Mouse (Mus musculus): ENCODE data around the gene Mdfi. TPM values are rescaled to one million over a fixed set of nuclear protein-coding genes. Genes with fewer than 3 reads are reported as not detected.
"Not testable (repeated sequence)": the region's sequence is repeated elsewhere in the genome, so short reads cannot be mapped to it uniquely, and the experiment has no call there.

The Mdfi gene
- total RNA-seq (2021), result 10 to 100 TPM; 10.3 to 12.9 TPM
- long read RNA-seq, experiment 1, partial matches to known transcripts, result 0 of 1 reads
- long read RNA-seq, experiment 1, other reads (novel, unspliced or antisense), result 1 of 1 reads
- long read RNA-seq, experiment 2, partial matches to known transcripts, result 3 of 4 reads
- long read RNA-seq, experiment 2, other reads (novel, unspliced or antisense), result 0 of 4 reads

- no peak for DNase-seq (ENCODE audit: low spot score in 2 of 2)
Measured at GRCm38 (mm10) chr17:47834482-47834767, at the start of gene Mdfi. Gene Mdfi, minus strand, starts transcription at chr17:47834691.

GRCm38 (mm10) chr17:47883099-47883498, 48.6 kb upstream of the Mdfi start:
- DNase-seq (ENCODE audit: low spot score in 2 of 2), result no peak

- DNase-seq (ENCODE audit: low spot score in 2 of 2), result no peak
Measured at GRCm38 (mm10) chr17:47881330-47881729, 46.8 kb upstream of the Mdfi start.

DNA sequence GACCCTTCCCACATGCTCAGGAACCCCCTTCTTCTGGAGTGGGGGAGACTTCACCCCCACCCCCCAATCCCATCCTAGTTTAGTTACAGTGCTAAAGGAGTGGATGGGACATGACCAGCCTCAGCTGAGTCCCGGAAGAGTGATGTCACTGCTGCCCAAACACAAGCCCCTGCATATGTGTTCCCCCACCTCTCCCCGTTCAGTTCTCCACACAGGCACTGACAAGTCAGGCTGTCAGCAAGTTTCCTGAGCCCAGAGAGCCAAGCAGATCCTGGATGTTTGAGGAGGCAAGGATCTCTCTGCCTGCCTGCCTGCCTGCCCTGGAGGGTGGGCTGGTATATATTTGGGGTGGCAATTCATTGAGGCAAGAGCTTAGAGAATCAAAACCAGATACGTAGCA, 44.7 kb upstream of the Mdfi start:
- DNase-seq (ENCODE audit: low spot score in 2 of 2), result no peak

- DNase-seq (ENCODE audit: low spot score in 2 of 2), result no peak
Measured at GRCm38 (mm10) chr17:47878378-47879089, 44.0 kb upstream of the Mdfi start.

DNA sequence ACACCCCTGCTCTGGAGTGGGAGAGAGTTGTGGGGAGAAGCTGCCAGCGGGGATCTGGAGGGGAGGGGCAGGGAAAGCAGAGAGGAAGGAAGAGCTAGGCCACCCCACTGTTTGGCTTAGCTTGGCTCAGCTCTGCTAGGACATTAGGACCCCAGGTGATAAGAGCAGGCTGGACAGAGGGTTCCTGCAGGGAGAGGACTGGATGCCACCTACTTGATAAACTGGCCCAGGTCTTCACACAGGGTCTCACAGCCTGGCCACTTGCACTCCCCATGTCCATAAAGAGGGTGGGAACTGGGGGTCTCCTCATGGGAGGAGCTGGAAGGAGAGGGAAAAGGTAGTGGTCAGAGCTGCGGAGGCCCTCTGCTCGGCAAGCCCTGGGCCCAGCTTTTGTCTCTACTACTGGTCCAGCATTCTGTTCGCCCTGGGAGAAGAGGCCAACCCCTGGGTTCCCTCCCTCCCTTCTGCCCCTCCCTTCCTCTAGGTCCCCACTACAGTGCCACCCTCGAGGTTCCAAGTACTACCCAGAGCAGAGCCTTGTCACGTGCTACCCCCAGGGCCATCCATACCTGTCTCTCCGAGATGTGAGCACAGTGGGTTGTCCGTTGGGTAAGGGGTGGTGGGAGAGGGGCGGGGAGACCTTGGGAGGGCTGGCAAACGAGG, 43.4 kb upstream of the Mdfi start:
- DNase-seq (ENCODE audit: low spot score in 2 of 2), result no peak

DNA sequence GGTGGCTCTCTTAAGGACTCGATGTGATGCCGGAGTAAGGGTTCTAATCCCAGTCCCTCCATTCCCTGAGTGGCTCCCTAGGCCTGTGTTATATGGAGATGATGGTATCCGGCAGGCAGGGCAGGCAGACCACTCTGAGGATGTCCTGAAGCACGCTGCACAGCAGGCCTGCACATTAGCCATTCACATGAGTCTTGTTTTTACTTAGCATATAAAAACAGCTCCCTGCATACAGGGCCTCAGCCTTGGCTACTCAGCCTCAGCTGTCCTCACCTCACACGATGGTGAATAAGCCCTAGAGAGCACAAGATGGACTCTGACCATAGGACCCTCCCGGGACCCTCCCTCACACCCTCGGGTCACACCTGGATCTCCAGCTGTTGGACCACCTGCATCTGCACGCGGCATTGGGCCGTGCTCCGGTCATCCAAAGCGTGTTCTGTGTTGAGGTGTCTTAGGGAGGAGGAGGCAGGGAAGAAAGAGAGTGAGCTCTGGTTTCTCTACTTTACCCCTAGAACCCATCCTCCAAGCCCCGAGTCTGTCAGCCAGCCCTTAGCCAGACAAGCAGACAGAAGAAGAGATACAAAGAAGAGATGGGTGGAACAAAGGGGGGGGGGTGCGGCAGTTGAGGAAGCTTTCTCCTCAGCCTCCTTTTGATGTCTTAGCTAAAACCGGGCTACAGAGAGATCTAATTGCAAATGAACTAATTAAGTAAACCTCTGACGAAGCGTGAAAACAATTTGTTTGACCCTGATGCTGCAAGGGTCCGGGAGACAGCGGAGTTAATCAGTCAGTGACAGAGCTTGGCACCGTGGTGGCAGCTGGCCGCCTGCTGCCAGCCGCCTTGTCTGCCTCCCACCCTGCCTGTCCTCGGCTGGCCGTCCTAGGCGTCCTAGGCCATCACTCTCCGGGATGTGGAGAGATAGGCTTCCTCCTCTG, 42.6 kb upstream of the Mdfi start:
- no peak for DNase-seq (ENCODE audit: low spot score in 2 of 2)

- DNase-seq (ENCODE audit: low spot score in 2 of 2), result peak; percentile 46 to 67
Measured at GRCm38 (mm10) chr17:47873341-47873791, 38.9 kb upstream of the Mdfi start.

DNA sequence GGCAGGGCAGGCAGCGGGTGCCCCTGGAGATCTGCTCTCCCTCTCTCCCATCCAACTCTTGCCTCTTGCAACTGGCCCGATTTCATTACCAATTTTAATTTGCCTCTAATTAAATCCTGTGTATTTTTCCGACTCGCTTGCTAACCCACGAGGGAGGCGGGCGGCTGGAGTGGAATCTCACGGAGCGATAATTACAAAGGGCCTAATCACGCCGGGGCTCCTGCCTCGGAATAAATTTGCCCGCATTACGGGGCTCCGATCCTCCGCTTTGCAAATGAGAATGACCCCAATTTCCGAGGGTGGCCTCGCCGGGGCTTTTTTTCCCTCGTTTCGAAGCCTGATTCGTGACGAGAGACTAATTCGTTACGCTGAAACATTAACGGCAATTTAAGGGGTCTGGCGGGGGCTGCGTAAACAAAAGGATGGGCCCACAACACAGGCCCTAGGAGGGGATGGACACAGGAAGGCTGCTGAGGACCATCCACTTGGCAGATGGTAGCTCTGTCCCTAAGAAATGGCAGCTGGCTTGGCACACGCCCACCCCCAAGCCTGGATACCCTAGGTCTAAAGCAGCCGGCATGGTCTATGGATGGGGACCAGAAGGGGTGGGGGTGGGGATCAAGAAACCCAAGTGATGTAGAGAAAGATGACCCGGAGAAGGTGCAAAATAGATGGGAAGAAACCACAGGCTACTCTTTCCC, 38.0 kb upstream of the Mdfi start:
- DNase-seq (ENCODE audit: low spot score in 2 of 2), result no peak

DNA sequence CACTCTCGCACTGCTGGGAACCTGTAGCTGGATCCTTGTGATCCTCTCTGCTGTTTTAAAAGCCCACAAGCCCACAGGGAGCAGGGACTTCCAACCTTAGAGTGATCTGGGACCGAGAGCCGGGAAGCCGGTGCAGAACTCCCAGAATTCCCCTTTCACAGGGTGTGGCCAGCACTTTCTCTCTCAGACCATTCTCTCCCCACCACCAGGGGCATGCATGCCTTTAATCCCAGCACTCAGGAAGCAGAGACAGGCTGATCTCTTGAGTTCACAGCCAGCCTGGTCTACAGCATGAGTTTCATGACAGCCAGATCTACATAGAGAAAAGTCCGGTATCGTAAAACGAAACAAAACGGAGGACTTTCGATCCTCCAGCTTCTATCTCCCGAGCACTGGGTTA, 35.4 kb upstream of the Mdfi start:
- no peak for DNase-seq (ENCODE audit: low spot score in 2 of 2)

GRCm38 (mm10) chr17:47866037-47866436, 31.5 kb upstream of the Mdfi start:
- no peak for DNase-seq (ENCODE audit: low spot score in 2 of 2)

DNA sequence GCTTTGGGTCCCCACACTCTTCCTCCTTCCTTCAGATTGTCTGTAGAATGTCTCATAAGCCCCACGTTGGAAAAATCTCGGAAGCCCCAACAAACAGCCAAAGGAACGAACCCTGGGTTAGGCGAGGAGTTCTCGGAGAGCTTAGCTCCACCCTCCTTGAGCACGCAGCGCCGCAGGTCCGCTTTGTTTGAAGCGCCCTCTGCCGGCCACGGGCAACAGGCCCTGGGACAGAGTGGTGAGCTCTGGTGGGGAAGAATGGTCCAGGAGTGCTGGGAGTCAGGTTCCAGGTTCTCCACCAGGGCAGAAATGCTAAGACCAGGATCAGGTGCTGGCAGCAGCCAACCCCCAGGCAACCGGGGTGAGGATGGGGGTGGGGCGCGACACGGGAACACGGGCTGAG, 30.0 kb upstream of the Mdfi start:
- DNase-seq (ENCODE audit: low spot score in 2 of 2), result peak; percentile 71 to 81

DNA sequence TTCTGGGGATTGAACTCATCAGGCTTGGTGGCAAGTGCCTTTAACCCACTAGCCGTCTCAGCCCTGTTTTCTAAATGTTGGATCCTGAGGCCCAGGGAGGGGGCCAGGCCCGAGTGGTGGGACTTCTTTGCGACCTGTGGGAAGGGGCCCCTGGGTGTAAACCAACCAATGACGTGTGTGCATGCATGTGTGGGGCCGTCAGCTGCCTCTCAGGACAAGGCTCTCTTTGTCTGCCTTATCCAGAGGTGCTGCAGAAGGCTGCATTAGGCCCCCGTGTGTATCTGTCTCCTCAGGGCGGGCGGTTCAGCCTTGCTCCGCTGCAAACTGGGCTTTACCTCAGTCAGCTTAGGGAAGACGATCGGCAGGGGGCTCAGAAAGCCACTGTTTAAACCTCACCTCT, 28.9 kb upstream of the Mdfi start:
- no peak for DNase-seq (ENCODE audit: low spot score in 2 of 2)

GRCm38 (mm10) chr17:47863023-47863422, 28.5 kb upstream of the Mdfi start:
- no peak for DNase-seq (ENCODE audit: low spot score in 2 of 2)

GRCm38 (mm10) chr17:47855544-47855943, 21.1 kb upstream of the Mdfi start:
- DNase-seq (ENCODE audit: low spot score in 2 of 2), result no peak

DNA sequence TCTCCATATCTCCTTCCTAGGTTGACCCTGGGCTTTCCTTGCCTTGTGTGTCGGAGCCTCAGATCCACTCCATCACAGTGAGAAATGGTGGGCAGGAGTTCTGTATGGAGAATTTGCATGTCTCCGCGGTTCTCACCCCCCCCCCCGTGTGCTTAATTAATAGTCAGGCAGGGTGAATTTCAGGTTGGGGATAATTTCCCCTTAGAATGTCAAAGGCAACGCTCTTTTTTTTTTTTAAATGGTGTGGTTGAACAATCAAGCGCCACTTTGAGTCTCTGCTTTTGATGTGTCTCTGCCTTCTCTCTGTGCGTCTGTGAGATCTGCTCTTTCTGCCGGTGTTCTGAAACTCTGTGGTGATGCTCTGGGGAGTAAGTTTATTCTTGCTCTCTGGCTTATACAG, 20.4 kb upstream of the Mdfi start:
- no peak for DNase-seq (ENCODE audit: low spot score in 2 of 2)

GRCm38 (mm10) chr17:47853760-47854159, 19.3 kb upstream of the Mdfi start:
- DNase-seq (ENCODE audit: low spot score in 2 of 2), result no peak

GRCm38 (mm10) chr17:47853336-47853735, 18.8 kb upstream of the Mdfi start:
- DNase-seq (ENCODE audit: low spot score in 2 of 2), result no peak

DNA sequence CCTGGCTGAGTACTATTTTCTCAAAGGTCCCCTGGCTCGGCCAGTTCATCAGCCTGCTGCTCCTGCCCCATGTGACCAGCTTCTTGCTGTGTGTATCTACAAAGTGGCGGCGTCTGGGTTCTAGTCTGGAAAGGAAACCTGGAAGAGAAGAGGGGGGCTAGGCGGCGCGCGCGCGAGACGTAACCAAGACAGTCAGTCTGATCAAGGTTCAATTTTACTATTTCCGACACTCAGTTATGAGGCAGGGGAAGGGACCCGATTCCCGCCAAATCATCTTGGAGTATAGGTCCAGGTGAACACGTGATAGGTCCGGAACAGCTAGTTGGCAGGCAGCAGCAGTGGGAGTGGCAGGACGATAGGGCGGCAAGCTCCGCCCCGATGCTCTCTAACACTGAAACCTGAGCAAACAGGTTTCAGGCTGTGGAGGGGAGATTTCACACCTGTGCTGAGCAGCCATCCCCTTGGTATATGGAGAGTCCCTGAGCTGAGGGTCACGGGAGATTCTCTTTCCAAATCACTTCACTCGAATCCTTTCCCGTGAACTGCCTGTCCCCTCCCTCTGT, 17.4 kb upstream of the Mdfi start:
- DNase-seq (ENCODE audit: low spot score in 2 of 2), result not testable (repeated sequence)

DNA sequence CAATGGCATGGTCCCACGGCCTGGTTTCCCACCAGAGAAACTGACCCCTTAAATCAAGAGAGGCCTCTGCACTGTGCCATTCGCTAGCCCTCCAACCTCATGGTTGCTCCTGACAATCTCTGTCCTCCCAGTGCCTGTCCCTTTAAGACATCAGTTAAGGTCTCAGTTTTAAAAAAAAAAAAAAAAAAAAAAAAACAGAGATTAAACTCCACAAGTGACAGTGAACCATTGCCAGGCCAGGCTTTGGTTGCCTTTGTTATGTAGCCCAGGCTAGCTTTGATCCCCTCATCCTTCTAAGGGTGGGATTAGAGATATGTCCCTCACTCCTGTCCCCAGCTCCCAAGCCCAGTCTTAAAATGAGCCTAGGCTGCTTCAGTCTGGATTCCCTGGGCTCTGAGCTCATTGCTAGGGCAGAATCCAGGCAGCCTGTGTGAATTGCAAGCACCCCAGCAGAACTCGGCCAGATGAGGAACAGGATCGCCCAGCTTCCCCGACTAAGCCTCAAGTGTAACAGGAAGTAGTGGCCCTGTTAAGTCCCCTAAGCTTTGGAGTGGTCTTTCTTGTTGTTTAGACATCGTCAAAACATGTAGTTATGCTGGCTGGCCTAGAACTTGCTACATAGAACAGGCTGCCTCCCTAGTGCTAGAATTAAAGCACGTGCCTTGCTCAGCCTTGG, 16.3 kb upstream of the Mdfi start:
- DNase-seq (ENCODE audit: low spot score in 2 of 2), result no peak
